Mouse (Mus musculus) heart, embryonic 14.5 days (tissue): ENCODE data around the gene Rhbdd1. TPM values are rescaled to one million over a fixed set of nuclear protein-coding genes. Genes with fewer than 3 reads are reported as not detected.

Experiments used
- ATAC-seq: fragments of 200-750 bp; cut with Nextera tagmentation; 2 replicates; pipeline ENCODE4 v1.8.0; 2017; ENCODE audit warnings: low read depth, moderate TSS enrichment; ENCODE audit not compliant: insufficient number of reproducible peaks, insufficient read depth, low FRiP score
- H3K27ac ChIP-seq, 2 experiments: fragments of 200-500 bp in 1 of 2; fragments of 300-500 bp in 1 of 2; sonication (generic) in 1 of 2; replicated peaks in 1 of 2; 2 replicates each; pipeline ENCODE4 v1.5.1; 2012 to 2014; ENCODE audit warnings: low read depth in 2 of 2, low read length in 2 of 2, control low read depth in 1 of 2, mild to moderate bottlenecking in 1 of 2, mixed read lengths in 1 of 2; ENCODE audit not compliant: control insufficient read depth in 1 of 2, insufficient read depth in 1 of 2
- H3K27me3 ChIP-seq: fragments of 300-500 bp; sonication (generic); 2 replicates; pipeline ENCODE4 v1.6.1; 2014; ENCODE audit warnings: mild to moderate bottlenecking, low read length, control low read depth; ENCODE audit not compliant: control insufficient read depth, insufficient read depth
- H3K36me3 ChIP-seq: fragments of 300-500 bp; sonication (generic); 2 replicates; pipeline ENCODE4 v1.6.1; 2014; ENCODE audit warnings: mild to moderate bottlenecking, control low read depth, low read length, mixed read lengths; ENCODE audit not compliant: control insufficient read depth, insufficient read depth
- H3K4me1 ChIP-seq, 2 experiments: fragments of 200-500 bp in 1 of 2; fragments of 300-500 bp in 1 of 2; sonication (generic) in 1 of 2; 2 replicates each; pipeline ENCODE4 v1.6.1; 2012 to 2014; ENCODE audit warnings: low read length in 2 of 2, control low read depth in 1 of 2, mixed read lengths in 1 of 2; ENCODE audit not compliant: control insufficient read depth in 2 of 2, insufficient read depth in 2 of 2
- H3K4me2 ChIP-seq: fragments of 300-500 bp; sonication (generic); 2 replicates; pipeline ENCODE4 v1.6.1; 2014; ENCODE audit warnings: mild to moderate bottlenecking, low read length
- H3K4me3 ChIP-seq, 2 experiments: fragments of 200-500 bp in 1 of 2; fragments of 300-500 bp in 1 of 2; sonication (generic) in 1 of 2; 2 replicates each; pipeline ENCODE4 v1.5.1; 2012 to 2014; ENCODE audit warnings: low read length in 2 of 2, mild to moderate bottlenecking in 2 of 2, control low read depth in 1 of 2, low read depth in 1 of 2, moderate library complexity in 1 of 2; ENCODE audit not compliant: control insufficient read depth in 1 of 2, insufficient read depth in 1 of 2
- H3K9ac ChIP-seq: fragments of 300-500 bp; sonication (generic); 2 replicates; pipeline ENCODE4 v1.6.1; 2014; ENCODE audit warnings: mild to moderate bottlenecking, low read length
- H3K9me3 ChIP-seq: fragments of 300-500 bp; sonication (generic); 2 replicates; pipeline ENCODE4 v1.6.1; 2016; ENCODE audit warnings: low read length, control low read depth; ENCODE audit not compliant: control insufficient read depth
- WGBS: fragments of 180-500 bp; shearing (Covaris S2); extraction: QIAGEN DNeasy Blood & Tissue Kit; methylation state at CpG from one replicate; pipeline ENCODE4 v1.1.7; 2014; 5-methylcytosine and 5-hydroxymethylcytosine counted together
- polyA plus RNA-seq: library from polyadenylated mRNA; unstranded; fragments of >200 nt; fragmentation: Nextera tagmentation; extraction: Ambion mirVana; gene quantifications from 2 replicates; pipeline ENCODE4 v1.2.1, GENCODE M21; 2014

Gene Rhbdd1
- polyA plus RNA-seq, 1 experiment from 2014 or later: 7.0 TPM

GRCm38 (mm10) chr1:82470516-82471225 lies 154.4 kb downstream of the Rhbdd1 start:
- H3K4me2 ChIP-seq: no peak overlapping the region
- peaks cover 2 to 8% of the 10 kb centered on the region in 2 experiments; a peak in 2 of 4 replicates for H3K4me1 ChIP-seq
- WGBS: 86% methylated on average over 10 of the region's 10 CpGs
- H3K9ac ChIP-seq: no peak overlapping the region
- no peak for ATAC-seq
- H3K9me3 ChIP-seq: no peaks in the 10 kb centered on the region
- no peak overlapping the region for H3K27ac ChIP-seq
- no peak overlapping the region for H3K4me3 ChIP-seq
- H3K27me3 ChIP-seq: no peaks in the 10 kb centered on the region
- H3K36me3 ChIP-seq: no peaks in the 10 kb centered on the region

GRCm38 (mm10) chr1:82473467-82473866 lies 157.2 kb downstream of the Rhbdd1 start:
- Histone ChIP-seq H3K9ac (no peak overlapping the region), H3K4me2 (no peak overlapping the region), H3K9me3 (no peaks in the 10 kb centered on the region), H3K27ac (no peak overlapping the region), H3K27me3 (no peaks in the 10 kb centered on the region), H3K36me3 (no peaks in the 10 kb centered on the region), H3K4me3 (no peak overlapping the region), H3K4me1 (peaks cover 2 to 8% of the 10 kb centered on the region in 2 experiments; a peak in 2 of 4 replicates)
- no peak for ATAC-seq

GRCm38 (mm10) chr1:82474461-82474961 lies 158.3 kb downstream of the Rhbdd1 start:
- no peak overlapping the region for H3K4me2 ChIP-seq
- no peak overlapping the region for H3K4me3 ChIP-seq
- WGBS: 40% methylated on average over 4 of the region's 4 CpGs
- no peaks in the 10 kb centered on the region for H3K27me3 ChIP-seq
- ATAC-seq: no peak
- peaks cover 2 to 3% of the 10 kb centered on the region in 2 experiments; a peak in 1 of 4 replicates for H3K4me1 ChIP-seq
- no peaks in the 10 kb centered on the region for H3K36me3 ChIP-seq
- H3K27ac ChIP-seq: no peak overlapping the region
- no peak overlapping the region for H3K9ac ChIP-seq
- no peaks in the 10 kb centered on the region for H3K9me3 ChIP-seq

GRCm38 (mm10) chr1:82475254-82475653 lies 159.0 kb downstream of the Rhbdd1 start:
- Histone ChIP-seq H3K36me3 (no peaks in the 10 kb centered on the region), H3K4me2 (no peak overlapping the region), H3K4me3 (no peak overlapping the region), H3K4me1 (peaks cover 2 to 3% of the 10 kb centered on the region in 2 experiments; a peak in 1 of 4 replicates), H3K27me3 (no peaks in the 10 kb centered on the region), H3K9me3 (no peaks in the 10 kb centered on the region), H3K27ac (no peak overlapping the region), H3K9ac (no peak overlapping the region)
- ATAC-seq: no peak
- 77% methylated on average over 5 of the region's 5 CpGs for WGBS

GRCm38 (mm10) chr1:82475821-82476220 lies 159.6 kb downstream of the Rhbdd1 start:
- no peak overlapping the region for H3K27ac ChIP-seq
- no peak overlapping the region for H3K4me2 ChIP-seq
- H3K27me3 ChIP-seq: no peaks in the 10 kb centered on the region
- peaks cover 2 to 3% of the 10 kb centered on the region in 2 experiments; a peak in 1 of 4 replicates for H3K4me1 ChIP-seq
- no peak overlapping the region for H3K9ac ChIP-seq
- no peak overlapping the region for H3K4me3 ChIP-seq
- no peak for ATAC-seq
- H3K9me3 ChIP-seq: no peaks in the 10 kb centered on the region
- H3K36me3 ChIP-seq: no peaks in the 10 kb centered on the region
- 82% methylated on average over 4 of the region's 4 CpGs for WGBS

GRCm38 (mm10) chr1:82476256-82476655 lies 160.0 kb downstream of the Rhbdd1 start:
- no peak overlapping the region for H3K27ac ChIP-seq
- no peaks in the 10 kb centered on the region for H3K36me3 ChIP-seq
- H3K27me3 ChIP-seq: no peaks in the 10 kb centered on the region
- H3K4me3 ChIP-seq: no peak overlapping the region
- WGBS: 51% methylated on average over 11 of the region's 11 CpGs
- H3K4me2 ChIP-seq: no peak overlapping the region
- H3K4me1 ChIP-seq: peaks cover 2 to 3% of the 10 kb centered on the region in 2 experiments; a peak in 1 of 4 replicates
- no peak overlapping the region for H3K9ac ChIP-seq
- no peaks in the 10 kb centered on the region for H3K9me3 ChIP-seq
- ATAC-seq: no peak

GRCm38 (mm10) chr1:82476746-82477145 lies 160.5 kb downstream of the Rhbdd1 start:
- WGBS: 45% methylated on average over 9 of the region's 9 CpGs
- H3K27me3 ChIP-seq: no peaks in the 10 kb centered on the region
- no peak overlapping the region for H3K9ac ChIP-seq
- no peak for ATAC-seq
- H3K27ac ChIP-seq: peak overlapping the region in 1 of 2 experiments; percentile 48; a peak in 2 of 4 replicates
- no peak overlapping the region for H3K4me3 ChIP-seq
- H3K4me2 ChIP-seq: no peak overlapping the region
- peaks cover 2 to 3% of the 10 kb centered on the region in 2 experiments; a peak in 1 of 4 replicates for H3K4me1 ChIP-seq
- H3K36me3 ChIP-seq: no peaks in the 10 kb centered on the region
- H3K9me3 ChIP-seq: no peaks in the 10 kb centered on the region
